Mouse (Mus musculus) embryonic facial prominence, embryonic 13.5 days (tissue): Measurements from ENCODE around the gene Nfic. TPM values are rescaled to one million over a fixed set of nuclear protein-coding genes. Genes with fewer than 3 reads are reported as not detected.

ENCODE experiments used
- ATAC-seq: fragments of 200-750 bp; cut with Nextera tagmentation; 2 replicates; pipeline ENCODE4 v1.8.0; 2017; ENCODE audit warnings: low read depth; ENCODE audit not compliant: insufficient number of reproducible peaks, insufficient read depth, low FRiP score, low TSS enrichment
- H3K27ac ChIP-seq: fragments of 300-500 bp; sonication (generic); 2 replicates; pipeline ENCODE4 v1.5.1; 2015; ENCODE audit warnings: moderate library complexity, mild to moderate bottlenecking, inconsistent platforms
- H3K27me3 ChIP-seq: fragments of 300-500 bp; sonication (generic); 2 replicates; pipeline ENCODE4 v1.6.1; 2015; ENCODE audit warnings: mild to moderate bottlenecking, inconsistent platforms
- H3K36me3 ChIP-seq: fragments of 300-500 bp; sonication (generic); 2 replicates; pipeline ENCODE4 v1.6.1; 2015; ENCODE audit warnings: mild to moderate bottlenecking, inconsistent platforms
- H3K4me1 ChIP-seq: fragments of 300-500 bp; sonication (generic); 2 replicates; pipeline ENCODE4 v1.6.1; 2015; ENCODE audit warnings: inconsistent platforms
- H3K4me2 ChIP-seq: fragments of 300-500 bp; sonication (generic); 2 replicates; pipeline ENCODE4 v1.6.1; 2015; ENCODE audit warnings: moderate library complexity, mild to moderate bottlenecking, inconsistent platforms
- H3K4me3 ChIP-seq: fragments of 300-500 bp; sonication (generic); 2 replicates; pipeline ENCODE4 v1.5.1; 2015; ENCODE audit warnings: mild to moderate bottlenecking, inconsistent platforms
- H3K9ac ChIP-seq: fragments of 300-500 bp; sonication (generic); 2 replicates; pipeline ENCODE4 v1.6.1; 2015; ENCODE audit warnings: mild to moderate bottlenecking, inconsistent platforms
- H3K9me3 ChIP-seq: fragments of 300-500 bp; sonication (generic); 2 replicates; pipeline ENCODE4 v1.6.1; 2016; ENCODE audit warnings: inconsistent platforms
- WGBS: fragments of 180-500 bp; shearing (Covaris S2); methylation state at CpG from one replicate; pipeline ENCODE4 v1.1.7; 2015; ENCODE audit warnings: mixed read lengths; 5-methylcytosine and 5-hydroxymethylcytosine counted together
- polyA plus RNA-seq: library from polyadenylated mRNA; unstranded; fragments of >200 nt; fragmentation: Nextera tagmentation; extraction: Ambion mirVana; gene quantifications from 2 replicates; pipeline ENCODE4 v1.2.1, GENCODE M21; 2015

Nfic gene
- polyA plus RNA-seq, 1 experiment from 2014 or later: 96.1 TPM

GRCm38 (mm10) chr10:81495151-81495550, 39.7 kb upstream of the Nfic start:
- Histone ChIP-seq H3K27ac (no peak overlapping the region; the same call in 1 of the 2 replicates), H3K36me3 (peaks cover 32% of the 10 kb centered on the region), H3K4me1 (peaks cover 24% of the 10 kb centered on the region), H3K9me3 (no peaks in the 10 kb centered on the region), H3K4me2 (peak overlapping the region; percentile 99), H3K4me3 (peak overlapping the region; percentile 87), H3K9ac (peak overlapping the region; percentile 92), H3K27me3 (no peaks in the 10 kb centered on the region)
- ATAC-seq: no peak
- 71% methylated on average over 6 of the region's 6 CpGs for WGBS

GRCm38 (mm10) chr10:81494260-81495041, 39.0 kb upstream of the Nfic start:
- Histone ChIP-seq H3K9ac (peak overlapping the region; percentile 92), H3K27me3 (no peaks in the 10 kb centered on the region), H3K9me3 (no peaks in the 10 kb centered on the region), H3K4me2 (peak overlapping the region; percentile 99), H3K4me3 (peak overlapping the region; percentile 87; the same call in 1 of the 2 replicates), H3K36me3 (peaks cover 39% of the 10 kb centered on the region), H3K27ac (no peak overlapping the region), H3K4me1 (peaks cover 24% of the 10 kb centered on the region)
- WGBS: 90% methylated on average over 11 of the region's 11 CpGs
- ATAC-seq: no peak

- peaks cover 46% of the 10 kb centered on the region for H3K36me3 ChIP-seq
- no peak overlapping the region for H3K27ac ChIP-seq
- H3K9ac ChIP-seq: peak overlapping the region; percentile 92
- no peak overlapping the region; the same call in 1 of the 2 replicates for H3K4me2 ChIP-seq
- H3K9me3 ChIP-seq: no peaks in the 10 kb centered on the region
- ATAC-seq: no peak
- H3K27me3 ChIP-seq: no peaks in the 10 kb centered on the region
- WGBS: 80% methylated on average over 8 of the region's 8 CpGs
- H3K4me3 ChIP-seq: no peak overlapping the region
- H3K4me1 ChIP-seq: peaks cover 24% of the 10 kb centered on the region
Measured at GRCm38 (mm10) chr10:81493601-81494220, 38.3 kb upstream of the Nfic start.

- H3K36me3 ChIP-seq: peaks cover 56% of the 10 kb centered on the region
Measured at GRCm38 (mm10) chr10:81492606-81493240, 37.3 kb upstream of the Nfic start.

GRCm38 (mm10) chr10:81491018-81491417, 35.6 kb upstream of the Nfic start:
- Histone ChIP-seq H3K4me3 (no peak overlapping the region), H3K4me1 (peaks cover 19% of the 10 kb centered on the region), H3K27me3 (no peaks in the 10 kb centered on the region), H3K9me3 (no peaks in the 10 kb centered on the region), H3K9ac (no peak overlapping the region), H3K27ac (no peak overlapping the region), H3K36me3 (peaks cover 73% of the 10 kb centered on the region), H3K4me2 (no peak overlapping the region)
- no peak for ATAC-seq
- 89% methylated on average over 9 of the region's 9 CpGs for WGBS

More at GRCm38 (mm10) chr10:81492606-81493240, 37.3 kb upstream of the Nfic start:
- H3K4me2 ChIP-seq: no peak overlapping the region
- no peak for ATAC-seq
- no peaks in the 10 kb centered on the region for H3K9me3 ChIP-seq
- H3K27me3 ChIP-seq: no peaks in the 10 kb centered on the region
- no peak overlapping the region for H3K27ac ChIP-seq
- peaks cover 24% of the 10 kb centered on the region for H3K4me1 ChIP-seq
- H3K9ac ChIP-seq: peak overlapping the region; percentile 49
- 75% methylated on average over 11 of the region's 11 CpGs for WGBS
- no peak overlapping the region for H3K4me3 ChIP-seq

- 88% methylated on average over 14 of the region's 14 CpGs for WGBS
- H3K4me2 ChIP-seq: no peak overlapping the region
Measured at GRCm38 (mm10) chr10:81489941-81490340, 34.5 kb upstream of the Nfic start.

GRCm38 (mm10) chr10:81488081-81488480, 32.6 kb upstream of the Nfic start:
- H3K4me1 ChIP-seq: no peaks in the 10 kb centered on the region
- H3K27me3 ChIP-seq: no peaks in the 10 kb centered on the region
- WGBS: 86% methylated on average over 11 of the region's 11 CpGs
- no peaks in the 10 kb centered on the region for H3K9me3 ChIP-seq
- peaks cover 73% of the 10 kb centered on the region for H3K36me3 ChIP-seq
- ATAC-seq: no peak
- no peak overlapping the region for H3K4me3 ChIP-seq
- no peak overlapping the region for H3K27ac ChIP-seq
- H3K9ac ChIP-seq: no peak overlapping the region
- H3K4me2 ChIP-seq: no peak overlapping the region

More at GRCm38 (mm10) chr10:81489941-81490340, 34.5 kb upstream of the Nfic start:
- H3K4me3 ChIP-seq: no peak overlapping the region
- H3K36me3 ChIP-seq: peaks cover 76% of the 10 kb centered on the region
- peaks cover 12% of the 10 kb centered on the region for H3K4me1 ChIP-seq
- no peak for ATAC-seq
- H3K9me3 ChIP-seq: no peaks in the 10 kb centered on the region
- no peak overlapping the region for H3K27ac ChIP-seq
- H3K9ac ChIP-seq: no peak overlapping the region
- no peaks in the 10 kb centered on the region for H3K27me3 ChIP-seq

- H3K36me3 ChIP-seq: peaks cover 57% of the 10 kb centered on the region
- 89% methylated on average over 10 of the region's 10 CpGs for WGBS
- H3K4me2 ChIP-seq: no peak overlapping the region
- no peak for ATAC-seq
- H3K4me3 ChIP-seq: no peak overlapping the region
- no peak overlapping the region for H3K9ac ChIP-seq
- peaks cover 15% of the 10 kb centered on the region for H3K27me3 ChIP-seq
- 0 out of 2 replicates have a peak, but pooled peaks cover 6% of the 10 kb centered on the region for H3K4me1 ChIP-seq
- H3K9me3 ChIP-seq: no peaks in the 10 kb centered on the region
- no peak overlapping the region for H3K27ac ChIP-seq
Measured at GRCm38 (mm10) chr10:81486496-81486895, 31.1 kb upstream of the Nfic start.

GRCm38 (mm10) chr10:81485479-81486018, 30.1 kb upstream of the Nfic start:
- Histone ChIP-seq H3K4me1 (0 out of 2 replicates have a peak, but pooled peaks cover 6% of the 10 kb centered on the region), H3K4me3 (no peak overlapping the region), H3K9ac (no peak overlapping the region), H3K4me2 (no peak overlapping the region), H3K27ac (no peak overlapping the region), H3K9me3 (no peaks in the 10 kb centered on the region), H3K36me3 (peaks cover 48% of the 10 kb centered on the region), H3K27me3 (peaks cover 25% of the 10 kb centered on the region)
- 69% methylated on average over 7 of the region's 7 CpGs for WGBS
- no peak for ATAC-seq

- Histone ChIP-seq H3K27ac (no peak overlapping the region), H3K4me1 (0 out of 2 replicates have a peak, but pooled peaks cover 6% of the 10 kb centered on the region), H3K4me2 (no peak overlapping the region), H3K9ac (no peak overlapping the region), H3K27me3 (peaks cover 30% of the 10 kb centered on the region), H3K36me3 (peaks cover 43% of the 10 kb centered on the region), H3K4me3 (no peak overlapping the region), H3K9me3 (no peaks in the 10 kb centered on the region)
- ATAC-seq: no peak
- 48% methylated on average over 2 of the region's 2 CpGs for WGBS
Measured at GRCm38 (mm10) chr10:81485060-81485449, 29.6 kb upstream of the Nfic start.

GRCm38 (mm10) chr10:81484441-81485059, 29.1 kb upstream of the Nfic start:
- no peak for ATAC-seq
- Histone ChIP-seq H3K4me3 (no peak overlapping the region), H3K36me3 (peaks cover 38% of the 10 kb centered on the region), H3K27me3 (peaks cover 33% of the 10 kb centered on the region), H3K9me3 (no peaks in the 10 kb centered on the region), H3K4me1 (0 out of 2 replicates have a peak, but pooled peaks cover 6% of the 10 kb centered on the region), H3K4me2 (no peak overlapping the region), H3K9ac (no peak overlapping the region), H3K27ac (no peak overlapping the region)
- 60% methylated on average over 6 of the region's 6 CpGs for WGBS
